Comparison of ENCODE assay signal across 9 mouse cellular contexts in the genomic region with DNA sequence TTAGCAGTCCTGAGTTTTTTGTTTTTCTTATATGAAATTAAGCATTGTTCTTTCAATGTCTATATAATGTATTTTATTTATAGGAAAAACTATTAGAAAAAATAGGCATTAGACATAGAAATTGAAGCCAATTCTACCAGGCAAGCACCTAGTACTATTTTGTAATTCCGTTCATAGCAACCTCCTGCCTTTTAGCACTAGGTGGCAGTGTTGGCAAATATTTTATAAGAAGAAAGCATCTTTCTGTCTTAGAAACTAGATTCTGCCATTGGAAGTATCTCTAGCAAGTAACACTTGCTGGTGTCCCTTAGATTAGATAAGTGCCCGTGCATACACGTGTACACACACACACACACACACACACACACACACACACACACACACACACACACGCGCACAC. TPM values are rescaled to one million over a fixed set of nuclear protein-coding genes. Genes with fewer than 3 reads are reported as not detected.
DNase-seq lines count a peak whose midpoint lies in the region; ATAC-seq and TF ChIP-seq lines count a peak whose summit lies in the region.
"Had no signal": no experiment of that assay in that cellular context is flagged by ENCODE, and none has a peak within 500 bp of the region (broad histone marks: within the 10 kb centered on the region; RNA-seq: fewer than 3 reads in every experiment).

No protein-coding gene starts in this region.

- H3K27me3 ChIP-seq in midbrain, postnatal 0 days (ENCODE audit: insufficient read depth, low read length) = peaks cover 5% of the 10 kb centered on the region; the same call in 1 of the 2 replicates
- H3K27me3 ChIP-seq: lung, embryonic 15.5 days had no signal

- DNase-seq in cerebellum, postnatal 14 days = peak; percentile 35 to 50
- DNase-seq in cerebellum, postnatal 4 days (ENCODE audit: low spot score in 2 of 2) = no peak
- DNase-seq in left cerebral cortex, postnatal 14 days (ENCODE audit: low spot score in 2 of 2) = peak; percentile 44 to 48
- no peak for DNase-seq in left cerebral cortex, postnatal 36 days (ENCODE audit: low spot score in 2 of 2)
- DNase-seq in brain, embryonic 14.5 days (ENCODE audit: low read depth) = peak; percentile 77
- peak; percentile 84 for DNase-seq in midbrain, postnatal 0 days (ENCODE audit: low spot score)
- no peak for DNase-seq in spleen, adult 18-20 months

- no peaks in the 10 kb centered on the region for H3K36me3 ChIP-seq in midbrain, postnatal 0 days (ENCODE audit: insufficient read depth, low read length)
- H3K36me3 ChIP-seq: lung, embryonic 15.5 days had no signal

- H3K4me1 ChIP-seq in midbrain, postnatal 0 days (ENCODE audit: insufficient read depth, low read length) = no peaks in the 10 kb centered on the region

- H3K9me3 ChIP-seq in midbrain, postnatal 0 days (ENCODE audit: low read length) = no peaks in the 10 kb centered on the region
- H3K9me3 ChIP-seq: lung, embryonic 15.5 days had no signal

- no peak for TF ChIP-seq POLR2A in brain, embryonic 14.5 days (IDR thresholded peaks at IDR 0.05; ENCODE audit: borderline replicate concordance, extremely low read depth, insufficient read depth, insufficient read length, poor library complexity, severe bottlenecking)

- no peak overlapping the region for H3K9ac ChIP-seq in midbrain, postnatal 0 days (replicated peaks; ENCODE audit: low read length, poor library complexity, severe bottlenecking)
- H3K9ac ChIP-seq: lung, embryonic 15.5 days had no signal

- 28% methylated on average over 4 of the region's 5 CpGs for WGBS in midbrain, postnatal 0 days

- peak; percentile 28; the same call in 1 of the 2 replicates for TF ChIP-seq CTCF in brain, embryonic 14.5 days (IDR thresholded peaks at IDR 0.05; ENCODE audit: borderline replicate concordance, extremely low read depth, insufficient read depth, insufficient read length)
- TF ChIP-seq CTCF in midbrain, postnatal 0 days (IDR thresholded peaks at IDR 0.05) = peak; percentile 82

- ATAC-seq in midbrain, postnatal 0 days (ENCODE audit: low FRiP score) = no peak
- ATAC-seq in inflammation-experienced regulatory T-cells, adult 6 months = no peak

- intact Hi-C loops in left cerebral cortex, postnatal 14 days (cut with DNase I) = loop anchor here (10.0 kb wide), 1 partner anchor 821 kb away; no protein-coding TSS in a partner anchor
- intact Hi-C loops in left cerebral cortex, postnatal 36 days (cut with DNase I) = loop anchor here (5.0 to 10.0 kb wide), 3 partner anchors 609 to 1161 kb away; a partner anchor contains a TSS

- no peak overlapping the region for H3K4me2 ChIP-seq in midbrain, postnatal 0 days (ENCODE audit: low read depth, low read length, poor library complexity, severe bottlenecking)
- H3K4me2 ChIP-seq: lung, embryonic 15.5 days had no signal

- H3K4me3 ChIP-seq in midbrain, postnatal 0 days (ENCODE audit: low read depth, low read length) = no peak overlapping the region
- H3K4me3 ChIP-seq: lung, embryonic 15.5 days had no signal

- H3K27ac ChIP-seq in midbrain, postnatal 0 days (ENCODE audit: low read depth, low read length) = no peak overlapping the region
- H3K27ac ChIP-seq: lung, embryonic 15.5 days had no signal

RNA-seq across cellular contexts. Expression of a gene that starts 10.1 kb away (rescaled TPM):
- under 1 TPM; 0.70 to 0.91 TPM for total RNA-seq in left cerebral cortex, postnatal 14 days (2021)
- total RNA-seq in left cerebral cortex, postnatal 36 days (2021) = under 1 TPM; 0.25 TPM
- polyA plus RNA-seq in brain, embryonic 14.5 days (2012; rRNA removed) = 5.4 and 7.7 TPM in 2 replicates
- total RNA-seq in midbrain, postnatal 0 days (2014; rRNA removed) = 0.93 and 1.7 TPM in 2 replicates
- polyA plus RNA-seq in midbrain, postnatal 0 days (2015; fragmentation: Nextera tagmentation; extraction: Ambion mirVana) = 0.77 and 1.1 TPM in 2 replicates
- 10 to 100 TPM in 1 of 3 experiments, 1 to 10 TPM in 2; 1.7 to 12.5 (median 3.4) TPM for polyA plus RNA-seq in inflammation-experienced regulatory T-cells, adult 6 months (2017; shearing (Covaris generic))

RNA-seq across cellular contexts. Expression of a gene that starts 59.8 kb away (rescaled TPM):
- total RNA-seq in left cerebral cortex, postnatal 14 days (2021) = 1 to 10 TPM; 3.1 to 3.4 TPM
- 1 to 10 TPM; 2.5 to 4.1 TPM for total RNA-seq in left cerebral cortex, postnatal 36 days (2021)
- polyA plus RNA-seq in brain, embryonic 14.5 days (2012; rRNA removed) = 0.34 and 0.51 TPM in 2 replicates
- 1.6 and 1.7 TPM in 2 replicates for total RNA-seq in midbrain, postnatal 0 days (2014; rRNA removed)
- 0.48 and 0.57 TPM in 2 replicates for polyA plus RNA-seq in midbrain, postnatal 0 days (2015; fragmentation: Nextera tagmentation; extraction: Ambion mirVana)
- polyA plus RNA-seq in inflammation-experienced regulatory T-cells, adult 6 months (2017; shearing (Covaris generic)) = 100 to 1,000 TPM; 257 to 323 (median 288) TPM

Comparison
In these comparisons a context has a peak if more than half of its experiments do, and no peak if none do; other contexts are left out.
1. DNase-seq: peak in cerebellum, postnatal 14 days (2 of 2), left cerebral cortex, postnatal 14 days (2 of 2), brain, embryonic 14.5 days (single experiment) and midbrain, postnatal 0 days (single experiment); none in cerebellum, postnatal 4 days (0 of 2), left cerebral cortex, postnatal 36 days (0 of 2) and spleen, adult 18-20 months (0 of 2).